ENCODE assay signal across 29 mouse cellular contexts in genomic region chr14:66509706-66510105, GRCm38 (mm10).
"Had no signal": no experiment of that assay in that cellular context is flagged by ENCODE, and none has a peak within 500 bp of the region (broad histone marks: within the 10 kb centered on the region; RNA-seq: fewer than 3 reads in every experiment).

No protein-coding gene starts in this region.

- H3K4me1 ChIP-seq: limb, embryonic 10.5 days; limb, embryonic 12.5 days; limb, embryonic 13.5 days; limb, embryonic 15.5 days; liver, embryonic 12.5 days; liver, embryonic 13.5 days; liver, embryonic 15.5 days; lung, embryonic 15.5 days; megakaryocyte, embryonic 14.5 days had no signal

- H3K4me3 ChIP-seq: limb, embryonic 10.5 days; limb, embryonic 12.5 days; limb, embryonic 13.5 days; limb, embryonic 15.5 days; liver, embryonic 12.5 days; liver, embryonic 13.5 days; liver, embryonic 15.5 days; lung, embryonic 15.5 days; megakaryocyte, embryonic 14.5 days; midbrain, embryonic 10.5 days; midbrain, embryonic 12.5 days; midbrain, embryonic 13.5 days; midbrain, embryonic 15.5 days; myocyte had no signal

- DNase-seq: left cerebral cortex, postnatal 4 days; liver; liver, embryonic 13.5 days; liver, postnatal 0 days; lung, adult 18-20 months; lung, adult 2 months; lung, embryonic 14.5 days; lung, postnatal 10 days; lung, postnatal 14 days; lung, postnatal 36 days; lung, postnatal 4 days; midbrain, embryonic 14.5 days had no signal

- H3K9me3 ChIP-seq: limb, embryonic 10.5 days; limb, embryonic 12.5 days; limb, embryonic 15.5 days; liver, embryonic 12.5 days; liver, embryonic 13.5 days; liver, embryonic 15.5 days; lung, embryonic 15.5 days; midbrain, embryonic 10.5 days; midbrain, embryonic 13.5 days; midbrain, embryonic 15.5 days had no signal

- H3K36me3 ChIP-seq: limb, embryonic 10.5 days; limb, embryonic 12.5 days; limb, embryonic 13.5 days; limb, embryonic 15.5 days; liver, embryonic 12.5 days; liver, embryonic 13.5 days; liver, embryonic 15.5 days; lung, embryonic 15.5 days; midbrain, embryonic 10.5 days; midbrain, embryonic 12.5 days; midbrain, embryonic 13.5 days; midbrain, embryonic 15.5 days had no signal

- H3K27ac ChIP-seq: limb, embryonic 10.5 days; limb, embryonic 12.5 days; limb, embryonic 13.5 days; limb, embryonic 15.5 days; liver, embryonic 12.5 days; liver, embryonic 13.5 days; liver, embryonic 14.5 days; liver, embryonic 15.5 days; lung, embryonic 15.5 days; macrophage; midbrain, embryonic 15.5 days had no signal

- H3K9ac ChIP-seq: limb, embryonic 12.5 days; limb, embryonic 13.5 days; limb, embryonic 15.5 days; liver, embryonic 12.5 days; liver, embryonic 13.5 days; liver, embryonic 14.5 days; liver, embryonic 15.5 days; liver, postnatal 0 days; lung, embryonic 14.5 days; lung, embryonic 15.5 days; midbrain, embryonic 12.5 days; midbrain, embryonic 13.5 days; midbrain, embryonic 15.5 days had no signal

- H3K27me3 ChIP-seq: limb, embryonic 12.5 days; limb, embryonic 13.5 days; limb, embryonic 15.5 days; liver, embryonic 12.5 days; liver, embryonic 13.5 days; liver, embryonic 15.5 days; lung, embryonic 15.5 days; megakaryocyte, embryonic 14.5 days; midbrain, embryonic 12.5 days; midbrain, embryonic 13.5 days; midbrain, embryonic 15.5 days had no signal

- H3K4me2 ChIP-seq: limb, embryonic 12.5 days; limb, embryonic 13.5 days; limb, embryonic 15.5 days; liver, embryonic 11.5 days; liver, embryonic 12.5 days; liver, embryonic 13.5 days; liver, embryonic 15.5 days; lung, embryonic 14.5 days; lung, embryonic 15.5 days; midbrain, embryonic 11.5 days; midbrain, embryonic 12.5 days; midbrain, embryonic 13.5 days; midbrain, embryonic 15.5 days had no signal
